Mouse (Mus musculus) brain, embryonic 14.5 days (tissue): ENCODE data around the gene Atp6ap1l. TPM values are rescaled to one million over a fixed set of nuclear protein-coding genes. Genes with fewer than 3 reads are reported as not detected.

Experiments
- DNase-seq: peaks from one replicate; pipeline ENCODE4 v3.0.0-alpha.2; 2011; ENCODE audit warnings: low read depth
- CTCF ChIP-seq: fragments of 200-500 bp; IDR thresholded peaks from 2 replicates; pipeline ENCODE4 v1.5.1; 2012; ENCODE audit warnings: inconsistent platforms, mild to moderate bottlenecking, moderate library complexity, borderline replicate concordance; ENCODE audit not compliant: insufficient read depth, insufficient read length; ENCODE audit errors: extremely low read depth
- POLR2A ChIP-seq: fragments of 200-500 bp; IDR thresholded peaks from 2 replicates; pipeline ENCODE4 v1.6.1; 2012; ENCODE audit warnings: mild to moderate bottlenecking, inconsistent platforms, borderline replicate concordance; ENCODE audit not compliant: poor library complexity, insufficient read depth, insufficient read length, severe bottlenecking; ENCODE audit errors: extremely low read depth
- polyA plus RNA-seq: library from polyadenylated mRNA; depleted of rRNA; stranded (reverse); fragments of >200 nt; gene quantifications from 2 replicates; pipeline ENCODE4 v1.2.3, GENCODE M21; 2012

The Atp6ap1l gene
- polyA plus RNA-seq, 1 experiment: 0.98 TPM

DNA sequence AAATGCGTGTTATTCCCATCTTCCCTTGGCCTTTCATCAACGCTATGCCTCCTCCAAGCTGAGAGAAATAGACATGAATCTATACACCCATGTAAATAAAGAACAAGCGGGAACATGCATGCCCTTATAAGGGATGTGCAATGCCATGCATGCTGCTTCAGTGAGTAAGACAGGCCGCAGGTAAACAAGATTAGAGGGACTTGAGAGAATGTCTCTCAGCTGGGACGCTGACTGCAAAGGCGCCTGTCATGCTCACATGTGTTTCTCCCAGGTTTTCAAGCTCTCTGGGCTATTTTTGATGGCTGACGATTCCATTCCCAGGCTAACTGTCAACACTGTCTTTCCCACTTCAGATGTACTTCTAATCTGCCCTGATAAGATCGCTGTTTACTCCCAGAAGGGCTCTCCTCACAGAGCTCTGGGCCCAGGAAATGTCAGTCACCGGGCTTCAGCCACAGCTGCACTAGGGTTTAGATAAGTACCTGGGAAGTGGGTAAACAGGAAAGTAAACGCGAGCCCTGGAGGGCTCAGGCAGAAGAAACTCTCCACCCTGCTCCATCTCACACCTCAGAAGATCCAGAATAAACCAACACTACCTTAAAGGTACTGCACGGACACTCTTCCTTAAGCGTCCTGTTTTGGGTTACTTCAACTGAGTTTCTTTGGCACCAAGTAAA lies 19.2 kb downstream of the Atp6ap1l start:
- TF ChIP-seq CTCF (no peak), POLR2A (no peak)
- peak; percentile 20 for DNase-seq

GRCm38 (mm10) chr13:90881727-90882429 lies 23.3 kb downstream of the Atp6ap1l start:
- DNase-seq: no peak
- no peak for TF ChIP-seq POLR2A
- TF ChIP-seq CTCF: no peak

GRCm38 (mm10) chr13:90871579-90871978 lies 33.6 kb downstream of the Atp6ap1l start:
- TF ChIP-seq CTCF: no peak
- no peak for TF ChIP-seq POLR2A
- DNase-seq: no peak

DNA sequence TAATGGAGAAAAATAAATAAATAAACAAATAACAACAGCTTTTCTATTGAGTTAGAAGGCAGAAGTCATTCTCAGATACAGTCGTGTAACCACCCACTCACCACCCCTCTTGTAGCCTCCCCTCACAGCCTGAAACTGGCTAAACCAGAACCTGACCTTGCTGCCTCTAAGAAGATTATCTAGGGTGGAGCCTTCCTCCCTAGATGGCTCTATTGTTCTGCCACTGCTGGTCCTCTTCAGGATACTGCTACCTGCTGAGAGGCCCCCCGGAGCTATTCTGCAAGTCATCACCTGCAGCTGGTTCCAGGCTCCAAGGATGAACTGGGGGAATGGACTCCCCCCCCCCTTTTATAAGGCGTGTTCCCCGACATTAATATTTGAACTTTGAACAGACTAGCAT lies 36.0 kb downstream of the Atp6ap1l start:
- no peak for TF ChIP-seq CTCF
- TF ChIP-seq POLR2A: no peak

DNA sequence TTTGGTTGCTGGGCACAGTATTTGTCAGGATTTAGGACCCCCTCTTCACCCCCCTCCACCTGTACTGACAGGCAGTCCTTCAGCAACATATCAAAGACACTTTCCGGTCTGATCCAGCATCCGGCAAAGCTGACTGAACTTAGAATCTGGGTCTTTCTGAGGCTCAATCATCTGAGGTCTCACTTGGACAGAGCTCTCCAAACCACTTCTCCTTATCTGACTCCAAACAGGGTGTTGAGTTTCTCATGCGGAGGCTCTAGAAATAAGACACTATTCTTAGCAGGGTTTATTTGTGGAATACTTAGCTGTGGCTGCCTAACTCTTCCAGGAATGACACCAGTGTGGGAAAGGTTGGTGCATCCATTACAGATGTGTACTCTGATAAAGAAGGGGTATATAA lies 43.0 kb downstream of the Atp6ap1l start:
- no peak for DNase-seq
- TF ChIP-seq POLR2A (no peak), CTCF (no peak)

More for the DNA sequence above, 36.0 kb downstream of the Atp6ap1l start:
- no peak for DNase-seq

DNA sequence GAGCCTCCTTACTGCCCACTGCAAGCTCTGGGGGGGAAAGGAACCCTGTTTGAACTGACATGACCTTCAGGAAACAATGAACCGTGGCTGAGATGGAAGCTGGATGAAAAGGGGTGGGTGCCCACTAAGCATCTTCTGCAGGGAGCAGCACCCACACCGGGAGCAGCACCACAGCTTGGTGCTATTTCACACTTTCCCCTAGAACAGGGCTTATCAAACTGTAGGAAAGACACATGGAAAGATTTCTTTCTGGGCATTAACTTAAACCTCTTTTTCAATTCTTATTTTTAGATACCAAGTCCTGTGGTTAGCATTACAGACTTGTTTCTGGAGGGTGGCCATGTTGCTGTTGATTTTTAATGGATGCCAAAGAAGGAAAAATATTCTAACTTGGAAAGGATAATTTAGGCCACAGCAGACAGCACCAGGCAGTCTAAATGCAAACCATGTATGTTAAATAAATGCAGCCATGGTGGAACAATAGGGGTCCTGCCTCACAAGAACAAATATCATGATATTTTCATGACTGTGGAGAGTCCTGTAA lies 44.2 kb downstream of the Atp6ap1l start:
- DNase-seq: no peak
- TF ChIP-seq POLR2A (no peak), CTCF (no peak)

GRCm38 (mm10) chr13:90852727-90853630 lies 52.2 kb downstream of the Atp6ap1l start:
- TF ChIP-seq CTCF: no peak
- no peak for TF ChIP-seq POLR2A
- DNase-seq: no peak

DNA sequence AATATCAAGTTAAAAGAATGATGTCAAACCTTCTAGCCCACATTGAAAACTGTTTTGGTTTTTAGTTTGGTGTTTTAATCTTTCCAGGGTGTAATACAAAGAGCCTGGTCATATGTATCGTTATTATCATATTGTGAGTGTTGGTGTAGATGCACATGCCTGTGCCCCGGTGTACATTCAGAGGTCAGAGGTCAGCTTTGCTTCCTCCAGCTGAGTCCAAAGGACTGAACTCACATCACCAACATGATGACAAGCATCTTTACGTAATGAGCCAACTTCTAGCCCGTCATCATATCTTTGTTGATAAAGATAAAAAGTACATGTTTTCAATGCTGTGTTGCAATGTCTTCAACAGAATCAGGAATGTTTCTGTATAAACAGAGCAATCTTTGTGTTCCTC lies 53.4 kb downstream of the Atp6ap1l start:
- TF ChIP-seq POLR2A (no peak), CTCF (no peak)
- no peak for DNase-seq

- no peak for DNase-seq
- TF ChIP-seq POLR2A (no peak), CTCF (no peak)
Observed at GRCm38 (mm10) chr13:90844191-90844590, 61.0 kb downstream of the Atp6ap1l start.

DNA sequence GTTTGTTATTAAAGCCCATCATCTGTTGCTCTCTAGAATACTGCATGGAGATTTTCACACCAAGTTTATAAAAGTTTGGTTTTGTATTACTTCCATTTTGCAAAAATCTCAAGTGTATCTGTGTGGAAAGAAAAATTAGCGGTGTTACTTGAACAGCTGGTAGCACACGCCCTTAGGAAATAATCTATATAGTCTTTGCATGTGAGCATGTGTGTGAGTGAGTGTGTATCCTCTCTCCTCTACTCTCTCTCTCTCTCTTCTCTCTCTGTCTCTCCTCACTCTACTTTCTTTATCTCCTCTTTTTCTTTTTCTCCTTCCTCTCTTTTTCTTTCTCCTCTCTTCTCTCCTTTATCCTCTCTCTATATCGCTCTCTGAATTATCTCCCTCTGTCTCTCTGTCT lies 61.7 kb downstream of the Atp6ap1l start:
- no peak for DNase-seq
- TF ChIP-seq CTCF (no peak), POLR2A (no peak)

DNA sequence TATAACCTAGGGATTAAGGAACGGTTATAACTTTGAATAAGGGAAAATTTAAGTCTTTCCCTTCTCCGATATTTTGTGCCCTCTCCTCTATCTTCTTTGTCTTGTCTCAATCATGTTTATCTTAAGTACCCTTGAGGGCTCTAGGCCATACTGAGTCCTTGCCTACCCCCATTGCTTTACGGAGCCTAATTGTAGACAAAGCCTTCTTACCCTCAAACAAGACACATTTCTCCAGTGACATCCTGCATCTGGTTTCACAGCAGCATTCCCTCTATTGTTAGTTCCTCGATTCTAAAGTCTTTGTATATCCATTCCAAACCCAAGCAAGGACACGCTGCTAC lies 64.0 kb downstream of the Atp6ap1l start:
- no peak for DNase-seq
- no peak for TF ChIP-seq CTCF
- TF ChIP-seq POLR2A: no peak

DNA sequence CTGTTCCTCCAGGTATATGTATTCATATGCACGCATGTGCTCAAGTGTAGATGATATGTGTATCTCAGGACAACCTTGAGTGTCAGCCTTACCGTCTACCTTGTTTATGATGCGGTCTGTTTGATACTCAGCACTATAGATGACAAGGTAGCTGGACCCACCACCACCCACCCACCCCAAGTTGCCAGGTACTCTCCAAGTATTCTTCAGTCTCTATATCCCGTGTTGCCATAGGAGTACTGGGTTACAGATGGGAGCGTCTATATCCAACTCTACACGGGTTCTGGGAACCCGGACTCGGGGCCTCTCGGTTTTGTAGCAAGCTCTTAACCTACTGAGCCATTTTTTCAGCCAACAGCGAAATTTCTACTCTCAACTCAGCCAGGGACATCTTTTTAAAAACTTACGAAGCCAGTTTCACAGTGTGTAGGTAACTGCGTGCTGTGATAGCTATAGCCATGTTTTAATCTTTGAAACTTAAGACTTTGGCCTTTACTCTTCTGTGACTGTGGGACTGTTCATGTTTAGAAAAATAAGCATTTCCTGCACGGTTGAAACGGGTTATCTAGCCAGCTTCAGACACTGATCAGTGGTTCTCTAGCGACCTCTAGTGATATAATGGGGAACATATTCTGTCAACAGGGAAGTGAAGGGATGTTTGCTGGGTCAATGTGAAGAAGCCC lies 64.5 kb downstream of the Atp6ap1l start:
- peak; percentile 88 for DNase-seq
- peak; percentile 80; the same call in 1 of the 2 replicates for TF ChIP-seq CTCF
- TF ChIP-seq POLR2A: no peak
